Mouse (Mus musculus): ENCODE measurements around the gene Rassf3. TPM values are rescaled to one million over a fixed set of nuclear protein-coding genes. Genes with fewer than 3 reads are reported as not detected.

Gene Rassf3
- total RNA-seq, 2 experiments from 2014 or later: 29.2 to 47.3 TPM

GRCm38 (mm10) chr10:121468261-121468660 lies 7.9 kb downstream of the Rassf3 start:
- Histone ChIP-seq H3K27ac (no peak overlapping the region), H3K4me3 (no peak overlapping the region)
- TF ChIP-seq CTCF (IDR thresholded peaks at IDR 0.05): no peak
- no peak for DNase-seq
- intact Hi-C loops (cut with DNase I): no loop called here

GRCm38 (mm10) chr10:121467792-121468191 lies 8.4 kb downstream of the Rassf3 start:
- DNase-seq: no peak
- H3K27ac ChIP-seq: no peak overlapping the region
- H3K4me3 ChIP-seq: no peak overlapping the region
- intact Hi-C loops (cut with DNase I): no loop called here
- no peak for TF ChIP-seq CTCF (IDR thresholded peaks at IDR 0.05)

GRCm38 (mm10) chr10:121467016-121467415 lies 9.1 kb downstream of the Rassf3 start:
- Histone ChIP-seq H3K4me3 (no peak overlapping the region), H3K27ac (no peak overlapping the region)
- no peak for TF ChIP-seq CTCF (IDR thresholded peaks at IDR 0.05)
- intact Hi-C loops (cut with DNase I): no loop called here
- DNase-seq: no peak

- intact Hi-C loops (cut with DNase I): no loop called here
- DNase-seq: no peak
- H3K4me3 ChIP-seq: no peak overlapping the region
- peak overlapping the region; percentile 24; the same call in 1 of the 2 replicates for H3K27ac ChIP-seq
- no peak for TF ChIP-seq CTCF (IDR thresholded peaks at IDR 0.05)
Observed at GRCm38 (mm10) chr10:121465033-121465432, 11.1 kb downstream of the Rassf3 start.

- no peak for DNase-seq
- H3K27ac ChIP-seq: peak overlapping the region; percentile 83
- intact Hi-C loops (cut with DNase I): no loop called here
- H3K4me3 ChIP-seq: peak overlapping the region; percentile 68
- no peak for TF ChIP-seq CTCF (IDR thresholded peaks at IDR 0.05)
Observed at GRCm38 (mm10) chr10:121462162-121462881, 13.8 kb downstream of the Rassf3 start.

- intact Hi-C loops (cut with DNase I): no loop called here
- TF ChIP-seq CTCF (IDR thresholded peaks at IDR 0.05): no peak
- H3K27ac ChIP-seq: peak overlapping the region; percentile 83
- peak; percentile 66 for DNase-seq
- H3K4me3 ChIP-seq: peak overlapping the region; percentile 68
Observed at GRCm38 (mm10) chr10:121461404-121462161, 14.6 kb downstream of the Rassf3 start.

GRCm38 (mm10) chr10:121459124-121459853 lies 16.9 kb downstream of the Rassf3 start:
- DNase-seq: no peak
- H3K4me3 ChIP-seq: peak overlapping the region; percentile 27
- H3K27ac ChIP-seq: peak overlapping the region; percentile 50; the same call in 1 of the 2 replicates
- no peak for TF ChIP-seq CTCF (IDR thresholded peaks at IDR 0.05)
- intact Hi-C loops (cut with DNase I): no loop called here

- intact Hi-C loops (cut with DNase I): no loop called here
Observed at GRCm38 (mm10) chr10:121458408-121458807, 17.7 kb downstream of the Rassf3 start.

GRCm38 (mm10) chr10:121457381-121457780 lies 18.8 kb downstream of the Rassf3 start:
- Histone ChIP-seq H3K4me3 (no peak overlapping the region), H3K27ac (no peak overlapping the region)
- intact Hi-C loops (cut with DNase I): no loop called here
- no peak for DNase-seq
- TF ChIP-seq CTCF (IDR thresholded peaks at IDR 0.05): no peak

More at GRCm38 (mm10) chr10:121458408-121458807, 17.7 kb downstream of the Rassf3 start:
- DNase-seq: no peak
- H3K27ac ChIP-seq: 0 out of 2 replicates have a peak overlapping the region, but pooled peaks have one; percentile 50
- no peak overlapping the region; the same call in 1 of the 2 replicates for H3K4me3 ChIP-seq
- no peak for TF ChIP-seq CTCF (IDR thresholded peaks at IDR 0.05)

- no peak for TF ChIP-seq CTCF (IDR thresholded peaks at IDR 0.05)
- Histone ChIP-seq H3K4me3 (no peak overlapping the region), H3K27ac (no peak overlapping the region)
- intact Hi-C loops (cut with DNase I): no loop called here
- DNase-seq: no peak
Observed at GRCm38 (mm10) chr10:121455517-121455916, 20.6 kb downstream of the Rassf3 start.

- intact Hi-C loops (cut with DNase I): no loop called here
- no peak for DNase-seq
- no peak for TF ChIP-seq CTCF (IDR thresholded peaks at IDR 0.05)
- Histone ChIP-seq H3K4me3 (no peak overlapping the region), H3K27ac (no peak overlapping the region)
Observed at GRCm38 (mm10) chr10:121454708-121455475, 21.3 kb downstream of the Rassf3 start.

- TF ChIP-seq CTCF (IDR thresholded peaks at IDR 0.05): no peak
- DNase-seq: no peak
- H3K4me3 ChIP-seq: no peak overlapping the region
- H3K27ac ChIP-seq: no peak overlapping the region
- intact Hi-C loops (cut with DNase I): no loop called here
Observed at GRCm38 (mm10) chr10:121454033-121454432, 22.1 kb downstream of the Rassf3 start.
